ENCODE assay signal across 16 mouse cellular contexts in the genomic region with DNA sequence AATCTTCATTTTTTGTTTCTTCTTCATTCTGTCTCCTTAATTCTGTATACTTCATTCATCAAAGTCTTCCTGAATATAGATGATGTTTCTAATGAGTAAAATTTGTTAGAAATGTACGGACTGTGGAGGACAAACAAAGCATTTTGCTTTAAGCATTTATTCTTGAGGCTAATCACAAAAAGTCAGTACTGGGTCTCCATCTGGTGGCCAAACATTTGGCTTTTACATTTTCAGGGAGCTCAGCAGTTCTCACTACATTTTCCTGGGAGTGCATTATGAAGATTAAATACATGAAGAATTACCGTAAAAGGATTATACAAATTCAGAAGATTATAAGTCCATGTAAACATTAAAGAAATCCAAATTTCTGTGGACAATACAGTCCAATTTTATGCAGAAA.
DNase-seq lines count a peak whose midpoint lies in the region; ATAC-seq lines count a peak whose summit lies in the region.
"Had no signal": no experiment of that assay in that cellular context is flagged by ENCODE, and none has a peak within 500 bp of the region (broad histone marks: within the 10 kb centered on the region; RNA-seq: fewer than 3 reads in every experiment).

No protein-coding gene starts in this region.

- no peaks in the 10 kb centered on the region for H3K27me3 ChIP-seq in hindbrain, embryonic 15.5 days
- H3K27me3 ChIP-seq in hindbrain, embryonic 13.5 days = no peaks in the 10 kb centered on the region
- H3K27me3 ChIP-seq in embryonic facial prominence, embryonic 14.5 days (replicated peaks; ENCODE audit: control insufficient read depth, insufficient read depth, low read length) = no peaks in the 10 kb centered on the region
- H3K27me3 ChIP-seq: liver, embryonic 13.5 days; megakaryocyte, embryonic 14.5 days; neural tube, embryonic 12.5 days; stomach, embryonic 15.5 days had no signal

- peak; percentile 18 for DNase-seq in left cerebral cortex, adult 11 months (ENCODE audit: low spot score)
- DNase-seq in left cerebral cortex, postnatal 4 days = no peak
- peak; percentile 65 for DNase-seq in brain, adult 2 months (ENCODE audit: low read depth, low spot score)
- DNase-seq in embryonic facial prominence, embryonic 14.5 days (ENCODE audit: low spot score) = peak; percentile 14
- no peak for DNase-seq in neural tube, embryonic 10.5 days (ENCODE audit: extremely low spot score, low spot score)
- DNase-seq in thymus, adult 18-20 months = no peak
- DNase-seq: adrenal gland, adult 2 months; embryo, embryonic 11 days; gastrocnemius, postnatal 36 days; liver, embryonic 13.5 days had no signal

- no peaks in the 10 kb centered on the region for H3K4me1 ChIP-seq in hindbrain, embryonic 15.5 days (replicated peaks)
- no peaks in the 10 kb centered on the region for H3K4me1 ChIP-seq in hindbrain, embryonic 13.5 days (replicated peaks)
- no peaks in the 10 kb centered on the region for H3K4me1 ChIP-seq in embryonic facial prominence, embryonic 14.5 days (ENCODE audit: control insufficient read depth, insufficient read depth, low read length)
- H3K4me1 ChIP-seq: liver, embryonic 13.5 days; megakaryocyte, embryonic 14.5 days; neural tube, embryonic 12.5 days; stomach, embryonic 15.5 days had no signal

- intact Hi-C loops in left cerebral cortex, postnatal 4 days (cut with DNase I) = no loop called here

- WGBS in hindbrain, embryonic 15.5 days = 61% methylated on average over 2 of the region's 2 CpGs
- WGBS in hindbrain, embryonic 13.5 days = 73% methylated on average over 2 of the region's 2 CpGs
- 70% methylated on average over 2 of the region's 2 CpGs for WGBS in embryonic facial prominence, embryonic 14.5 days

- H3K9me3 ChIP-seq in hindbrain, embryonic 15.5 days = no peaks in the 10 kb centered on the region
- H3K9me3 ChIP-seq in hindbrain, embryonic 13.5 days = no peaks in the 10 kb centered on the region
- no peaks in the 10 kb centered on the region for H3K9me3 ChIP-seq in embryonic facial prominence, embryonic 14.5 days (ENCODE audit: control insufficient read depth, low read length)
- H3K9me3 ChIP-seq: forebrain, embryonic 10.5 days; liver, embryonic 13.5 days; megakaryocyte, embryonic 14.5 days; neural tube, embryonic 12.5 days; stomach, embryonic 15.5 days had no signal

- no peak overlapping the region for H3K4me2 ChIP-seq in hindbrain, embryonic 15.5 days
- no peak overlapping the region for H3K4me2 ChIP-seq in hindbrain, embryonic 13.5 days
- no peak overlapping the region for H3K4me2 ChIP-seq in embryonic facial prominence, embryonic 14.5 days (ENCODE audit: low read depth, low read length)
- H3K4me2 ChIP-seq: liver, embryonic 13.5 days; neural tube, embryonic 12.5 days; stomach, embryonic 15.5 days had no signal

- ATAC-seq in hindbrain, embryonic 15.5 days (ENCODE audit: low FRiP score, low read depth) = no peak
- no peak for ATAC-seq in hindbrain, embryonic 13.5 days (ENCODE audit: low FRiP score)
- no peak for ATAC-seq in embryonic facial prominence, embryonic 14.5 days (ENCODE audit: low read depth)

- H3K36me3 ChIP-seq in hindbrain, embryonic 15.5 days = no peaks in the 10 kb centered on the region
- no peaks in the 10 kb centered on the region for H3K36me3 ChIP-seq in hindbrain, embryonic 13.5 days
- no peaks in the 10 kb centered on the region for H3K36me3 ChIP-seq in embryonic facial prominence, embryonic 14.5 days (ENCODE audit: control insufficient read depth, insufficient read depth, low read length)
- H3K36me3 ChIP-seq: forebrain, embryonic 10.5 days; liver, embryonic 13.5 days; neural tube, embryonic 12.5 days; stomach, embryonic 15.5 days had no signal

- H3K27ac ChIP-seq in hindbrain, embryonic 15.5 days (replicated peaks) = 0 out of 2 replicates have a peak overlapping the region, but pooled peaks have one; percentile 25
- no peak overlapping the region for H3K27ac ChIP-seq in hindbrain, embryonic 13.5 days
- H3K27ac ChIP-seq in embryonic facial prominence, embryonic 14.5 days (replicated peaks; ENCODE audit: low read depth, low read length) = no peak overlapping the region
- H3K27ac ChIP-seq: forebrain, embryonic 10.5 days; liver, embryonic 13.5 days; neural tube, embryonic 12.5 days; stomach, embryonic 15.5 days had no signal

- no peak overlapping the region for H3K9ac ChIP-seq in hindbrain, embryonic 15.5 days
- no peak overlapping the region for H3K9ac ChIP-seq in hindbrain, embryonic 13.5 days
- H3K9ac ChIP-seq in embryonic facial prominence, embryonic 14.5 days (ENCODE audit: low read depth, low read length) = no peak overlapping the region
- H3K9ac ChIP-seq: liver, embryonic 13.5 days; neural tube, embryonic 12.5 days; stomach, embryonic 15.5 days had no signal

- no peak overlapping the region for H3K4me3 ChIP-seq in hindbrain, embryonic 15.5 days
- no peak overlapping the region for H3K4me3 ChIP-seq in hindbrain, embryonic 13.5 days
- H3K4me3 ChIP-seq in embryonic facial prominence, embryonic 14.5 days (ENCODE audit: low read depth, low read length) = no peak overlapping the region
- H3K4me3 ChIP-seq: forebrain, embryonic 10.5 days; liver, embryonic 13.5 days; megakaryocyte, embryonic 14.5 days; neural tube, embryonic 12.5 days; stomach, embryonic 15.5 days had no signal

Comparison
In these comparisons a context has a peak if more than half of its experiments do, and no peak if none do; other contexts are left out.
1. DNase-seq: peak in left cerebral cortex, adult 11 months (single experiment), brain, adult 2 months (single experiment) and embryonic facial prominence, embryonic 14.5 days (single experiment); none in left cerebral cortex, postnatal 4 days (single experiment), neural tube, embryonic 10.5 days (single experiment) and thymus, adult 18-20 months (0 of 2).